Mouse (Mus musculus) E14TG2a.4 (cell line): ENCODE measurements at regions not wholly inside any gene's neighbourhood (a gene's known extent, or its start where the extent isn't known, plus 50 kb on each side); places are given as distances from the start of the nearest gene placed in this dataset.
A peak's percentile ranks its signal among the peaks of the same experiment; 100 is the strongest.

Source experiments
- H3K27me3 ChIP-seq: 2 replicates; pipeline ENCODE4 v1.6.1; 2014; ENCODE audit warnings: low read length, control low read depth; ENCODE audit not compliant: insufficient read depth
- H3K36me3 ChIP-seq: 2 replicates; pipeline ENCODE4 v1.6.1; 2014; ENCODE audit warnings: low read length, control low read depth; ENCODE audit not compliant: insufficient read depth
- H3K4me1 ChIP-seq: replicated peaks from 2 replicates; pipeline ENCODE4 v1.6.1; 2014; ENCODE audit warnings: low read depth, low read length, control low read depth
- H3K4me3 ChIP-seq: replicated peaks from 2 replicates; pipeline ENCODE4 v1.5.1; 2014; ENCODE audit warnings: mild to moderate bottlenecking, low read length
- H3K9me3 ChIP-seq: 2 replicates; pipeline ENCODE4 v1.6.1; 2014; ENCODE audit warnings: low read length, control low read depth
- CTCF ChIP-seq: conservative IDR thresholded peaks from 2 replicates; pipeline ENCODE4 v1.5.1; 2014; ENCODE audit warnings: low read length
- NANOG ChIP-seq: IDR thresholded peaks from 2 replicates; pipeline ENCODE4 v1.6.1; 2014; ENCODE audit warnings: borderline replicate concordance, low read length, mixed read lengths
- POU5F1 ChIP-seq: IDR thresholded peaks from 2 replicates; pipeline ENCODE4 v1.6.1; 2014; ENCODE audit warnings: low read length, borderline replicate concordance

DNA sequence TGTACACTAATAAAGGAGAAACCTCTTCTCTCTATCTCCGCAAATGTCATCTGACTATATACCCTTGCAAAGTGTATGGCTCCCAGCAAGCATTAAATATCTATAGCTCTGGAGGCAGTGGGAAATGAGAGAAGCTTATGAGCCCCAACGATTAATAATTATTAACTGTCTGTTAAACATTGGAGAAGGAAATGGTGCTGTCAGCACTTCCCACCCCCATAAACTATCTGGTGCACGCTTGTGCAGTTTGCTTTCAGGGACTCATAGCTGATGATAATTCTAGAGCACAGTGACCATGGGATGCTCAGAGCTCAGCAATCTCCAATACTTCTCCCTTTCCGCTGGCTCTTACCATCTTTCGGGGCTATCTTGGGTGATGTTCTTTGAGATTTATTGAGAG lies 541.2 kb downstream of the Grxcr1 start:
- Histone ChIP-seq H3K9me3 (no peaks in the 10 kb centered on the region), H3K27me3 (no peaks in the 10 kb centered on the region), H3K36me3 (no peaks in the 10 kb centered on the region), H3K4me3 (no peak overlapping the region), H3K4me1 (no peaks in the 10 kb centered on the region)
- TF ChIP-seq POU5F1 (no peak), CTCF (no peak), NANOG (no peak)

DNA sequence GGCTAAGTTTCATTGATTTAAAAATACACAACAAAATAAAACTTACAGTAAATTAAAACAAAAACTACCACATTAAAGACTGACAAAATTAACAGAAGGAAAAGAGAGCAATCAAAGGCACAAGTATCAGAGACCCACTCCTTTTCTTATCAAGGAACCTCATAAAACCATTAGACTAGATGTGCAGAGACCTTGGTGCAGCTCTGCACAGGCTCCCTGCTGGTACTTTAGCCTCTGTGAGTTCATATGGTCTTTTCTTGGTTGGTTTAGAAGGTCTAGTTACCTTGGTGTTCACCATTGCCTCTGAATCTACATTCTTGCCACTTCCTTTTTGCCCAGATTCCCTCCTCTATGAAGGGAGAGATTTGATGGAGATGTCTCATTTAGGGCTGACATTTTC lies 544.2 kb downstream of the Grxcr1 start:
- Histone ChIP-seq H3K4me1 (no peaks in the 10 kb centered on the region), H3K27me3 (no peaks in the 10 kb centered on the region), H3K4me3 (no peak overlapping the region), H3K36me3 (no peaks in the 10 kb centered on the region), H3K9me3 (no peaks in the 10 kb centered on the region)
- no peak for TF ChIP-seq POU5F1
- TF ChIP-seq NANOG: no peak

DNA sequence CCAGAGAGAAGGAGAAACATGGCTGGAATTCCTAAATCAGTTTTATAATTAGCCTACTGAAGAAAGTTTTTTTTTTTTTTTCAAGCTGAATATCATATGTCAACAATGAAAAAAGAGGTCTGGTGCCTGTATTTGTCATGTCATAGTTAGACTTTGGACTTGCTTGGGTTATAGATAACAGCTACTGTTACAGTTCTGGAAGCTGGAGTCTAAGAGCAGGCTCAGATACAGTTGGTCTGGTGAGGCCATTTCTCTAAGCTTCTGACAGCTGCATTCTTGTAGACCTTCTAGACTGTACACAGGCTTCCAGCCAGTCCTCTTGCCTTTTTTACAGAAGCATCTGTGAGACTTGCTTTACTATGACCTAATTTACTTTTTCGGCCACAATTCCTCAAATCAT lies 546.9 kb downstream of the Grxcr1 start:
- no peaks in the 10 kb centered on the region for H3K27me3 ChIP-seq
- H3K36me3 ChIP-seq: no peaks in the 10 kb centered on the region
- TF ChIP-seq NANOG: no peak
- H3K4me1 ChIP-seq: no peaks in the 10 kb centered on the region
- no peak overlapping the region for H3K4me3 ChIP-seq
- no peaks in the 10 kb centered on the region for H3K9me3 ChIP-seq

DNA sequence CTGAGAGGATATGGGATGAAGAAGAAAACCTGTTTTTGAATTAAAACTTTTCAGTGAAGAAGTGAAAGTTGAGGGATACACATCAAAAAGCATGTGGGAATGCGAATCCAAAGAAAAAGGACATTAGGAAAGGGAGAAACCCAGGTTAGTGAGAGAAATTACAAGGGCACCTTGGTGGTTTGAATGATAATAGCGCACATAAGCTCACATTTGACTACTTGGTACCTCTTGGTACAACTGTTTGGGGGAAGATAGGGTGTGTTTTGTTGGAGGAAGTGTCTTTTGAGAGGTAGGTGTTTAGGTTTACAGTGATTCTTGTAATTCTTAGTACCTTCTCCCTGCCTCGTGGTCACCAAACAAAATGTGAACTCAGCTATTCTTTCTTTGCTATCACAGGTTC lies 560.8 kb downstream of the Grxcr1 start:
- Histone ChIP-seq H3K27me3 (no peaks in the 10 kb centered on the region), H3K4me1 (peaks cover 15% of the 10 kb centered on the region), H3K4me3 (no peak overlapping the region), H3K9me3 (no peaks in the 10 kb centered on the region), H3K36me3 (no peaks in the 10 kb centered on the region)
- TF ChIP-seq POU5F1: peak; percentile 71; the same call in 1 of the 2 replicates
- TF ChIP-seq NANOG: no peak; the same call in 1 of the 2 replicates

DNA sequence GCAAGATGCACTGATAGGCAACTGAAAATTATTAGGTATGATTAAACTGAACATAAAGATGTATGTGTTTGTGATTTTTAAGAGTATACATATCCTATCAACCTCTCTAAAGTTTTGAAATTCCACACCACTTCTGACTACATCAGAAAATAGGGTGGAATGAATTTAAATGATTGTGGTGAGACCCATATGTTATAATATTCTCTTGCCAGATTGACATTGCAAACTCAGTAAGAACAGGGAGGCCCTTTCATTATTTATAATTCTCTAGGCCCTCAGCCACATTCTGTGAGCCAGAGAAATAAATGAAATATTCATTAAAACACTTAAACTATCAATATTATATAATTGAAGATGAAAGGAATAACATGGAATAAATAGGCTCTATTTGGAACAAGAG lies 586.8 kb downstream of the Grxcr1 start:
- TF ChIP-seq NANOG: no peak
- no peak for TF ChIP-seq POU5F1
- no peak for TF ChIP-seq CTCF
- Histone ChIP-seq H3K9me3 (no peaks in the 10 kb centered on the region), H3K27me3 (no peaks in the 10 kb centered on the region), H3K4me1 (no peaks in the 10 kb centered on the region), H3K36me3 (no peaks in the 10 kb centered on the region), H3K4me3 (no peak overlapping the region)

DNA sequence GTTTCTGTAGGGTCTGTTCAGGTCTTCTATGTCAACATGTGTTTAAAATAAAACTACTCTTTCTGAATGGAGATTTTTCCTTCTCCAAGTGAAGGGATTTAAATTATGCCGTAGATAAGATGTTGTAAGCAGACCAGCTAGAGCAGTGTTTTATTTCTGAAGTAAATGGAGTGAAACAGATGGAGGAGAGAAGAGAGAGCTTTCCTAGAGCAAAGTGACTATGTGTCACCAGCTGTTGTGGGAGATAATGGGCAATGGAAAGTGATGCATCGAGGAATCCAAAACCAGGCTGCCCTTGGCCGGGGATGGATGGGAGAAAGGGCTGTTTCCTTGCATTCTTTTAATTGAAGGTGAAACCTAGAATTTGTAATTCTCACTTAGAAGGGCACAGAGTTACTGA lies 603.8 kb downstream of the Grxcr1 start:
- Histone ChIP-seq H3K36me3 (no peaks in the 10 kb centered on the region), H3K4me1 (no peaks in the 10 kb centered on the region), H3K4me3 (no peak overlapping the region), H3K27me3 (no peaks in the 10 kb centered on the region), H3K9me3 (peaks cover 14% of the 10 kb centered on the region)
- TF ChIP-seq NANOG (no peak), POU5F1 (no peak), CTCF (no peak)

DNA sequence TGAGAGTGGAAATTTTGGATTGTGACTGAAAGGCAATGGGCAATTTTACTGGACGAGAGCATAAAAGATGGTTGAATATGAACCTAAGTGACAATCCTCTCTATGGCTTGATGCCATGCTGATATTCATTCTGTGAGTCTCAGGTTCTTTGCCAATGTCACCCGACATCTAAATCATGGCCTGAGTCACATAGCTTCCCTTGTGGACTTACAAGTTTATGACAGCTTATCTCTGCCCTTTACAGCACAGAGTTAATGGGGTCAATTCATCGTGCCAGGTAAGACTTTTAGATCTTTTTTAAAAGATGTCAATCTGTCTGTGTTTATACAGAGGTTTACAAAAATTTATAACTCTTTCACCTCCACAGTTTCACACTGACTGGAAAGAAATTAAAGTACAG lies 641.2 kb downstream of the Grxcr1 start:
- no peak for TF ChIP-seq NANOG
- Histone ChIP-seq H3K9me3 (no peaks in the 10 kb centered on the region), H3K36me3 (no peaks in the 10 kb centered on the region), H3K27me3 (no peaks in the 10 kb centered on the region), H3K4me1 (no peaks in the 10 kb centered on the region), H3K4me3 (no peak overlapping the region)

DNA sequence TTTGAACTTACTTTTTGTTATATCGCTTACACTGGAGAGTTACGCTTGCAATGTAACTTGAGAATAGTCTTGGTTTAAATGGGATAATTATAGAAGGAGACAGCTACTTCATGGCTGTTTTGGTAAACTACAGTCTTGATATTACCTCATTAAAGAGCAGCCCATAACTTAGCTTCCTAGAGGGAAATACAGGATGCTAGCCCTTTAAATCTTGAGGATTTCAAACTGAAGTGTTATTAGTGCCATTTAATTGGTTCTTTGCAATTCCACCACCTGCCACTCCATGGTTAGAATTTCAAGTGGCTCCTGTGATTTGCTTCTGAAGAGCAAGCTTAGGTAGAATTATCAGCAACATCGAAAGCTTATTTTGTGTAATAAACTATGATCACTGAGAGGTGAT lies 640.1 kb downstream of the Kctd8 start:
- Histone ChIP-seq H3K9me3 (no peaks in the 10 kb centered on the region), H3K4me1 (no peaks in the 10 kb centered on the region), H3K27me3 (no peaks in the 10 kb centered on the region), H3K4me3 (no peak overlapping the region), H3K36me3 (no peaks in the 10 kb centered on the region)
- TF ChIP-seq CTCF: no peak
- TF ChIP-seq POU5F1: no peak
- no peak for TF ChIP-seq NANOG

DNA sequence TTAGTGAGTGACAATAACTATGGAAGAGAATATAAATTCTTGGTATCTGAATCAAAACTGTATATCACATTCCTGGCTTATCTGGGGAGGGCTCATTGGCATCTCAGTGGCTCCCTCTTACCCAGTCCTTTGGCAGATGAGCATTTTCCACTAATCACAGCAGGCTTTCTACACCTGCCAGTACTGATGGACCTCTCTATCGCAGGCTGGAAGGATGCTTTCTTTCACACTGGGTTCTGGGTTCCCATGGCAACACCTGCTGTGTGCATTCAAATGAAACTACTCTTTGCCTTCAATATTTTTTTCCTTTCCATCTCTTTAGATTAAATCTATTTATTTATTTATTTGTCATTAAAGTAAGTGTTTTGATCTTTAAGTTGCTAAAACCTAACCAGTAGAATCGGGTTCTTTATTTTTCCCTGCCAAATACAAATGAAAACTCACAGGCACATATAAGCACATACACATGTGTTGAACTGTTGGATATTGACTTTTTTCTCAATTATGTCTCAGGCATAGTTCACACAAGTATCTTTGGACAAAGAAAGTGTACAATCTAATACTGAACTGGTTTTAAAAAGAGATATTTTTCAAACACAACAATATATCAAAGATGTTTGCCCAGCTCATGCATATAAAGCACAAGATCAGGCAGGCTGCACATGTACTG lies 635.9 kb downstream of the Kctd8 start:
- no peaks in the 10 kb centered on the region for H3K4me1 ChIP-seq
- TF ChIP-seq CTCF (no peak), NANOG (no peak), POU5F1 (no peak)
- no peaks in the 10 kb centered on the region for H3K27me3 ChIP-seq
- no peak overlapping the region for H3K4me3 ChIP-seq
- H3K36me3 ChIP-seq: no peaks in the 10 kb centered on the region
- H3K9me3 ChIP-seq: no peaks in the 10 kb centered on the region

DNA sequence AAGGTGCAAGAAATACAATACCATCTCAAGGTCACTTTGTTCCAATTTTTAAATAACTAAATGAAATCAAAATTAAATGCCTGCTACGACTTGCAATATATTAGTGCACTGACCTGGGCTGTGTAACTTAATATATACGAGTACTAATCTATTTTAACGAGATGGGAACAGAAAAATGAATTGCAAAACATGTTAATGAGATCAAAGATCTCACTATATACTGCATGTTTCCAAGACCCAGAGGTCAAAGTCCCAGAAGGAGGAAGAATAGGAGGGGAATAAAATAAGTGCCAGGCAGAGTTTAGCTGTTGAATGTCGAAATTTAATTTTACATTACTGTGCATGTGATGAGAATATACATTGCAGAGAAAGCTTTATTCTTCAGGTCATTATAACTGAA lies 614.7 kb downstream of the Kctd8 start:
- TF ChIP-seq CTCF (no peak), POU5F1 (no peak), NANOG (no peak)
- H3K9me3 ChIP-seq: no peaks in the 10 kb centered on the region
- no peak overlapping the region for H3K4me3 ChIP-seq
- no peaks in the 10 kb centered on the region for H3K36me3 ChIP-seq
- H3K27me3 ChIP-seq: no peaks in the 10 kb centered on the region
- no peaks in the 10 kb centered on the region for H3K4me1 ChIP-seq
